Mouse (Mus musculus): ENCODE measurements around the gene Crb2. TPM values are rescaled to one million over a fixed set of nuclear protein-coding genes. Genes with fewer than 3 reads are reported as not detected.

The Crb2 gene
- polyA plus RNA-seq, 1 experiment: 2.1 TPM

- Histone ChIP-seq H3K36me3 (ENCODE audit: control insufficient read depth, insufficient read depth, low read length, poor library complexity, severe bottlenecking) (no peaks in the 10 kb centered on the region), H3K27me3 (ENCODE audit: control insufficient read depth, insufficient read depth, low read length, poor library complexity, severe bottlenecking) (no peaks in the 10 kb centered on the region), H3K27ac (ENCODE audit: insufficient read depth, low read length) (no peak overlapping the region), H3K4me3 (ENCODE audit: low read depth, low read length) (no peak overlapping the region), H3K9me3 (replicated peaks; ENCODE audit: control insufficient read depth, insufficient read depth, low read length, poor library complexity, severe bottlenecking) (no peaks in the 10 kb centered on the region), H3K4me1 (ENCODE audit: control insufficient read depth, insufficient read depth, low read length) (no peaks in the 10 kb centered on the region), H3K9ac (ENCODE audit: low read depth, poor library complexity, severe bottlenecking) (no peak overlapping the region)
- no peak for TF ChIP-seq EP300 (IDR thresholded peaks at IDR 0.05; ENCODE audit: insufficient read depth, low read depth, low read length)
- no peak for TF ChIP-seq POLR2A (IDR thresholded peaks at IDR 0.05; ENCODE audit: insufficient read depth, low read length)
- no peak for TF ChIP-seq CTCF (IDR thresholded peaks at IDR 0.05; ENCODE audit: low read depth, low read length)
Measured at GRCm38 (mm10) chr2:37744773-37745395, 31.2 kb upstream of the Crb2 start.

- no peak for TF ChIP-seq POLR2A (IDR thresholded peaks at IDR 0.05; ENCODE audit: insufficient read depth, low read length)
- TF ChIP-seq EP300 (IDR thresholded peaks at IDR 0.05; ENCODE audit: insufficient read depth, low read depth, low read length): no peak
- no peak for TF ChIP-seq CTCF (IDR thresholded peaks at IDR 0.05; ENCODE audit: low read depth, low read length)
- Histone ChIP-seq H3K27me3 (ENCODE audit: control insufficient read depth, insufficient read depth, low read length, poor library complexity, severe bottlenecking) (no peaks in the 10 kb centered on the region), H3K4me1 (ENCODE audit: control insufficient read depth, insufficient read depth, low read length) (no peaks in the 10 kb centered on the region), H3K9me3 (replicated peaks; ENCODE audit: control insufficient read depth, insufficient read depth, low read length, poor library complexity, severe bottlenecking) (no peaks in the 10 kb centered on the region), H3K4me3 (ENCODE audit: low read depth, low read length) (no peak overlapping the region), H3K36me3 (ENCODE audit: control insufficient read depth, insufficient read depth, low read length, poor library complexity, severe bottlenecking) (no peaks in the 10 kb centered on the region), H3K9ac (ENCODE audit: low read depth, poor library complexity, severe bottlenecking) (no peak overlapping the region), H3K27ac (ENCODE audit: insufficient read depth, low read length) (no peak overlapping the region)
Measured at GRCm38 (mm10) chr2:37746293-37747049, 29.6 kb upstream of the Crb2 start.

- Histone ChIP-seq H3K4me3 (ENCODE audit: low read depth, low read length) (no peak overlapping the region), H3K4me1 (ENCODE audit: control insufficient read depth, insufficient read depth, low read length) (no peaks in the 10 kb centered on the region), H3K9me3 (replicated peaks; ENCODE audit: control insufficient read depth, insufficient read depth, low read length, poor library complexity, severe bottlenecking) (no peaks in the 10 kb centered on the region), H3K9ac (ENCODE audit: low read depth, poor library complexity, severe bottlenecking) (no peak overlapping the region), H3K36me3 (ENCODE audit: control insufficient read depth, insufficient read depth, low read length, poor library complexity, severe bottlenecking) (no peaks in the 10 kb centered on the region), H3K27me3 (ENCODE audit: control insufficient read depth, insufficient read depth, low read length, poor library complexity, severe bottlenecking) (no peaks in the 10 kb centered on the region), H3K27ac (ENCODE audit: insufficient read depth, low read length) (no peak overlapping the region)
- no peak for TF ChIP-seq POLR2A (IDR thresholded peaks at IDR 0.05; ENCODE audit: insufficient read depth, low read length)
- no peak for TF ChIP-seq CTCF (IDR thresholded peaks at IDR 0.05; ENCODE audit: low read depth, low read length)
- TF ChIP-seq EP300 (IDR thresholded peaks at IDR 0.05; ENCODE audit: insufficient read depth, low read depth, low read length): no peak
Measured at GRCm38 (mm10) chr2:37747909-37748308, 28.1 kb upstream of the Crb2 start.

GRCm38 (mm10) chr2:37748442-37749066 is 27.5 kb upstream of the Crb2 start:
- Histone ChIP-seq H3K36me3 (ENCODE audit: control insufficient read depth, insufficient read depth, low read length, poor library complexity, severe bottlenecking) (no peaks in the 10 kb centered on the region), H3K4me1 (ENCODE audit: control insufficient read depth, insufficient read depth, low read length) (no peaks in the 10 kb centered on the region), H3K4me3 (ENCODE audit: low read depth, low read length) (no peak overlapping the region), H3K9ac (ENCODE audit: low read depth, poor library complexity, severe bottlenecking) (no peak overlapping the region), H3K27ac (ENCODE audit: insufficient read depth, low read length) (no peak overlapping the region), H3K27me3 (ENCODE audit: control insufficient read depth, insufficient read depth, low read length, poor library complexity, severe bottlenecking) (no peaks in the 10 kb centered on the region), H3K9me3 (replicated peaks; ENCODE audit: control insufficient read depth, insufficient read depth, low read length, poor library complexity, severe bottlenecking) (no peaks in the 10 kb centered on the region)
- TF ChIP-seq CTCF (IDR thresholded peaks at IDR 0.05; ENCODE audit: low read depth, low read length) (no peak), POLR2A (IDR thresholded peaks at IDR 0.05; ENCODE audit: insufficient read depth, low read length) (no peak), EP300 (IDR thresholded peaks at IDR 0.05; ENCODE audit: insufficient read depth, low read depth, low read length) (no peak)

- Histone ChIP-seq H3K4me1 (ENCODE audit: control insufficient read depth, insufficient read depth, low read length) (no peaks in the 10 kb centered on the region), H3K27me3 (ENCODE audit: control insufficient read depth, insufficient read depth, low read length, poor library complexity, severe bottlenecking) (no peaks in the 10 kb centered on the region), H3K9ac (ENCODE audit: low read depth, poor library complexity, severe bottlenecking) (no peak overlapping the region), H3K4me3 (ENCODE audit: low read depth, low read length) (no peak overlapping the region), H3K9me3 (replicated peaks; ENCODE audit: control insufficient read depth, insufficient read depth, low read length, poor library complexity, severe bottlenecking) (no peaks in the 10 kb centered on the region), H3K27ac (ENCODE audit: insufficient read depth, low read length) (no peak overlapping the region), H3K36me3 (ENCODE audit: control insufficient read depth, insufficient read depth, low read length, poor library complexity, severe bottlenecking) (no peaks in the 10 kb centered on the region)
- TF ChIP-seq CTCF (IDR thresholded peaks at IDR 0.05; ENCODE audit: low read depth, low read length): no peak
- TF ChIP-seq EP300 (IDR thresholded peaks at IDR 0.05; ENCODE audit: insufficient read depth, low read depth, low read length): no peak
- TF ChIP-seq POLR2A (IDR thresholded peaks at IDR 0.05; ENCODE audit: insufficient read depth, low read length): no peak
Measured at GRCm38 (mm10) chr2:37749323-37749722, 26.7 kb upstream of the Crb2 start.

- Histone ChIP-seq H3K4me1 (ENCODE audit: control insufficient read depth, insufficient read depth, low read length) (no peaks in the 10 kb centered on the region), H3K9me3 (replicated peaks; ENCODE audit: control insufficient read depth, insufficient read depth, low read length, poor library complexity, severe bottlenecking) (no peaks in the 10 kb centered on the region), H3K36me3 (ENCODE audit: control insufficient read depth, insufficient read depth, low read length, poor library complexity, severe bottlenecking) (no peaks in the 10 kb centered on the region), H3K9ac (ENCODE audit: low read depth, poor library complexity, severe bottlenecking) (no peak overlapping the region), H3K27ac (ENCODE audit: insufficient read depth, low read length) (no peak overlapping the region), H3K27me3 (ENCODE audit: control insufficient read depth, insufficient read depth, low read length, poor library complexity, severe bottlenecking) (no peaks in the 10 kb centered on the region), H3K4me3 (ENCODE audit: low read depth, low read length) (no peak overlapping the region)
- TF ChIP-seq EP300 (IDR thresholded peaks at IDR 0.05; ENCODE audit: insufficient read depth, low read depth, low read length) (no peak), CTCF (IDR thresholded peaks at IDR 0.05; ENCODE audit: low read depth, low read length) (no peak), POLR2A (IDR thresholded peaks at IDR 0.05; ENCODE audit: insufficient read depth, low read length) (no peak)
Measured at GRCm38 (mm10) chr2:37751114-37751513, 24.9 kb upstream of the Crb2 start.
